Mouse (Mus musculus) left cerebral cortex, adult 11 months (tissue): ENCODE data around the gene Krt31.

Experiments
- DNase-seq: peaks from one replicate; pipeline ENCODE4 v3.0.0; 2022; ENCODE audit warnings: low spot score

The Krt31 gene

GRCm38 (mm10) chr11:100050451-100050850 lies at the start of gene Krt31:
TSS of gene Krt31 (minus strand) at chr11:100050551.
- DNase-seq, result no peak

GRCm38 (mm10) chr11:100097819-100098218 lies 47.5 kb upstream of the Krt31 start:
- no peak for DNase-seq

- DNase-seq, result no peak
Measured at GRCm38 (mm10) chr11:100096141-100096540, 45.8 kb upstream of the Krt31 start, which contains the start of gene Krt35. TSS of gene Krt35 (minus strand) at chr11:100096241.

- no peak for DNase-seq
Measured at GRCm38 (mm10) chr11:100088378-100089025, 38.2 kb upstream of the Krt31 start.

- DNase-seq, result no peak
Measured at GRCm38 (mm10) chr11:100087861-100088260, 37.5 kb upstream of the Krt31 start, which contains the start of gene Krt32. TSS of gene Krt32 (minus strand) at chr11:100088226.

GRCm38 (mm10) chr11:100073873-100074272 lies 23.5 kb upstream of the Krt31 start:
- no peak for DNase-seq

GRCm38 (mm10) chr11:100067293-100068036 lies 17.1 kb upstream of the Krt31 start:
- DNase-seq, result no peak

GRCm38 (mm10) chr11:100066236-100067010 lies 16.1 kb upstream of the Krt31 start:
- no peak for DNase-seq

GRCm38 (mm10) chr11:100058875-100059274 lies 8.5 kb upstream of the Krt31 start:
- no peak for DNase-seq

- no peak for DNase-seq
Measured at GRCm38 (mm10) chr11:100055686-100056655, 5.6 kb upstream of the Krt31 start.

- DNase-seq, result no peak
Measured at GRCm38 (mm10) chr11:100047193-100047592, 3.2 kb downstream of the Krt31 start.

- no peak for DNase-seq
Measured at GRCm38 (mm10) chr11:100046303-100046866, 4.0 kb downstream of the Krt31 start.

- no peak for DNase-seq
Measured at GRCm38 (mm10) chr11:100041454-100041853, 8.9 kb downstream of the Krt31 start, which contains the start of gene Krt34. TSS of gene Krt34 (minus strand) at chr11:100041554.

GRCm38 (mm10) chr11:100029768-100030167 lies 20.6 kb downstream of the Krt31 start, which contains the start of gene Krt33b:
TSS of gene Krt33b (minus strand) at chr11:100029868.
- no peak for DNase-seq

GRCm38 (mm10) chr11:100021438-100021837 lies 28.9 kb downstream of the Krt31 start:
- no peak for DNase-seq

GRCm38 (mm10) chr11:100019466-100019865 lies 30.9 kb downstream of the Krt31 start:
- no peak for DNase-seq

- no peak for DNase-seq
Measured at GRCm38 (mm10) chr11:100016112-100016511, 34.2 kb downstream of the Krt31 start, which contains the start of gene Krt33a. TSS of gene Krt33a (minus strand) at chr11:100016212.

- DNase-seq, result no peak
Measured at GRCm38 (mm10) chr11:100013691-100014171, 36.6 kb downstream of the Krt31 start.

GRCm38 (mm10) chr11:100010682-100011081 lies 39.7 kb downstream of the Krt31 start:
- no peak for DNase-seq

GRCm38 (mm10) chr11:100008336-100008735 lies 42.0 kb downstream of the Krt31 start:
- DNase-seq, result no peak

- DNase-seq, result no peak
Measured at GRCm38 (mm10) chr11:100006624-100007023, 43.7 kb downstream of the Krt31 start.
